Comparison of ENCODE assay signal across 9 mouse cellular contexts in the genomic region with DNA sequence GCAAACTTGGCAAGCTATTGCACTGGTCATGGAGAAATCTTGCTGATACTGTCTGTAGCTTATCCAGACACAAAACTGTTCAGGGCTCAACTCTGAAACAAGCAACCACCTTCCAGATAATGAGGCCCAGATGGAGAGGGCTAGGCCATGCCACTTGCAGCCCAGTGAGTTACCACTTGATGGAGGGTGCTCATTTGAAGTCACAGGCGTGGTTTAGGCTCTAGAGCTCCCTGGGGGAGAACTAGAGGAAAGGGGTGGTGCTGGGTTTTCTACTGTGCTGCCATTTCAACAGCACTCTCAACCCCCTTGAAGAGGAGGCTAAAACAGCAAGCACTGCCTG. TPM values are rescaled to one million over a fixed set of nuclear protein-coding genes. Genes with fewer than 3 reads are reported as not detected.
DNase-seq lines count a peak whose midpoint lies in the region; ATAC-seq and TF ChIP-seq lines count a peak whose summit lies in the region.
"Had no signal": no experiment of that assay in that cellular context is flagged by ENCODE, and none has a peak within 500 bp of the region (broad histone marks: within the 10 kb centered on the region; RNA-seq: fewer than 3 reads in every experiment).

No protein-coding gene starts in this region.

- peak overlapping the region; percentile 53 for H3K4me2 ChIP-seq in heart, embryonic 12.5 days
- H3K4me2 ChIP-seq in midbrain, embryonic 13.5 days (replicated peaks), result no peak overlapping the region
- H3K4me2 ChIP-seq in midbrain, postnatal 0 days (ENCODE audit: low read depth, low read length, poor library complexity, severe bottlenecking), result no peak overlapping the region
- H3K4me2 ChIP-seq in limb, embryonic 12.5 days, result peak overlapping the region; percentile 39
- H3K4me2 ChIP-seq in stomach, postnatal 0 days (replicated peaks; ENCODE audit: low read depth), result no peak overlapping the region

- 5% methylated on average over 1 of the region's 1 CpGs for WGBS in heart, embryonic 12.5 days
- 60% methylated on average over 1 of the region's 1 CpGs for WGBS in midbrain, embryonic 13.5 days
- 62% methylated on average over 1 of the region's 1 CpGs for WGBS in midbrain, postnatal 0 days
- 0% methylated on average over 1 of the region's 1 CpGs for WGBS in limb, embryonic 12.5 days
- 39% methylated on average over 1 of the region's 1 CpGs for WGBS in stomach, postnatal 0 days

- no peak for TF ChIP-seq EP300 in stomach, postnatal 0 days (optimal IDR thresholded peaks at IDR 0.05)

- H3K4me3 ChIP-seq in heart, embryonic 12.5 days, result no peak overlapping the region
- H3K4me3 ChIP-seq in midbrain, embryonic 13.5 days (replicated peaks), result no peak overlapping the region
- no peak overlapping the region for H3K4me3 ChIP-seq in midbrain, postnatal 0 days (ENCODE audit: low read depth, low read length)
- no peak overlapping the region for H3K4me3 ChIP-seq in limb, embryonic 12.5 days (replicated peaks)
- H3K4me3 ChIP-seq in stomach, postnatal 0 days (ENCODE audit: low read depth, low read length), result no peak overlapping the region

- peaks cover 33% of the 10 kb centered on the region for H3K36me3 ChIP-seq in heart, embryonic 12.5 days
- no peaks in the 10 kb centered on the region for H3K36me3 ChIP-seq in midbrain, embryonic 13.5 days
- no peaks in the 10 kb centered on the region for H3K36me3 ChIP-seq in midbrain, postnatal 0 days (ENCODE audit: insufficient read depth, low read length)
- H3K36me3 ChIP-seq in limb, embryonic 12.5 days, result peaks cover 26% of the 10 kb centered on the region; the same call in 1 of the 2 replicates
- no peaks in the 10 kb centered on the region for H3K36me3 ChIP-seq in stomach, postnatal 0 days (ENCODE audit: control insufficient read depth, insufficient read depth, low read length)

- intact Hi-C loops in heart, postnatal 36 days (cut with DNase I), result no loop called here
- intact Hi-C loops in left cerebral cortex, postnatal 25 days (cut with DNase I), result no loop called here

- TF ChIP-seq CTCF in midbrain, postnatal 0 days (IDR thresholded peaks at IDR 0.05), result no peak
- no peak for TF ChIP-seq CTCF in stomach, postnatal 0 days (IDR thresholded peaks at IDR 0.05; ENCODE audit: low read depth)

- peaks cover 94% of the 10 kb centered on the region for H3K4me1 ChIP-seq in heart, embryonic 12.5 days (replicated peaks)
- peaks cover 31% of the 10 kb centered on the region for H3K4me1 ChIP-seq in midbrain, embryonic 13.5 days (replicated peaks)
- H3K4me1 ChIP-seq in midbrain, postnatal 0 days (ENCODE audit: insufficient read depth, low read length), result no peaks in the 10 kb centered on the region
- peaks cover 86% of the 10 kb centered on the region for H3K4me1 ChIP-seq in limb, embryonic 12.5 days (replicated peaks)
- peaks cover 36% of the 10 kb centered on the region for H3K4me1 ChIP-seq in stomach, postnatal 0 days (replicated peaks; ENCODE audit: control insufficient read depth, insufficient read depth)

- peak; percentile 1; the same call in 1 of the 2 replicates for ATAC-seq in heart, embryonic 12.5 days (ENCODE audit: insufficient number of reproducible peaks, low FRiP score)
- ATAC-seq in midbrain, embryonic 13.5 days, result no peak
- ATAC-seq in midbrain, postnatal 0 days (ENCODE audit: low FRiP score), result no peak
- no peak for ATAC-seq in limb, embryonic 12.5 days (ENCODE audit: insufficient number of reproducible peaks, insufficient read depth, low FRiP score, low TSS enrichment, low read depth)
- no peak for ATAC-seq in stomach, postnatal 0 days (ENCODE audit: low FRiP score, low TSS enrichment)
- ATAC-seq: midbrain, embryonic 16.5 days had no signal

- no peaks in the 10 kb centered on the region for H3K27me3 ChIP-seq in heart, embryonic 12.5 days (replicated peaks)
- no peaks in the 10 kb centered on the region for H3K27me3 ChIP-seq in midbrain, embryonic 13.5 days
- no peaks in the 10 kb centered on the region for H3K27me3 ChIP-seq in midbrain, postnatal 0 days (ENCODE audit: insufficient read depth, low read length)
- no peaks in the 10 kb centered on the region for H3K27me3 ChIP-seq in limb, embryonic 12.5 days
- no peaks in the 10 kb centered on the region for H3K27me3 ChIP-seq in stomach, postnatal 0 days (ENCODE audit: control insufficient read depth, insufficient read depth, low read length)

- H3K9me3 ChIP-seq in heart, embryonic 12.5 days (replicated peaks), result no peaks in the 10 kb centered on the region
- H3K9me3 ChIP-seq in midbrain, embryonic 13.5 days, result no peaks in the 10 kb centered on the region
- H3K9me3 ChIP-seq in midbrain, postnatal 0 days (ENCODE audit: low read length), result no peaks in the 10 kb centered on the region
- H3K9me3 ChIP-seq in limb, embryonic 12.5 days, result no peaks in the 10 kb centered on the region
- H3K9me3 ChIP-seq in stomach, postnatal 0 days (ENCODE audit: control insufficient read depth, low read length), result no peaks in the 10 kb centered on the region

- DNase-seq in heart, postnatal 36 days, result no peak
- no peak for DNase-seq in midbrain, postnatal 0 days (ENCODE audit: low spot score)
- DNase-seq in stomach, postnatal 0 days (ENCODE audit: low spot score), result no peak
- no peak for DNase-seq in left cerebral cortex, postnatal 25 days (ENCODE audit: low spot score in 2 of 2)
- no peak for DNase-seq in thymus, postnatal 36 days

- H3K27ac ChIP-seq in heart, embryonic 12.5 days (ENCODE audit: poor library complexity, severe bottlenecking), result peak overlapping the region; percentile 99
- 0 out of 2 replicates have a peak overlapping the region, but pooled peaks have one; percentile 19 for H3K27ac ChIP-seq in midbrain, embryonic 13.5 days
- H3K27ac ChIP-seq in midbrain, postnatal 0 days (ENCODE audit: low read depth, low read length), result no peak overlapping the region
- peak overlapping the region; percentile 97 for H3K27ac ChIP-seq in limb, embryonic 12.5 days
- peak overlapping the region; percentile 83 for H3K27ac ChIP-seq in stomach, postnatal 0 days (replicated peaks)

- peak overlapping the region; percentile 69 for H3K9ac ChIP-seq in heart, embryonic 12.5 days
- H3K9ac ChIP-seq in midbrain, embryonic 13.5 days (replicated peaks), result no peak overlapping the region
- H3K9ac ChIP-seq in midbrain, postnatal 0 days (replicated peaks; ENCODE audit: low read length, poor library complexity, severe bottlenecking), result no peak overlapping the region
- H3K9ac ChIP-seq in limb, embryonic 12.5 days (replicated peaks), result peak overlapping the region; percentile 13; the same call in 1 of the 2 replicates
- no peak overlapping the region for H3K9ac ChIP-seq in stomach, postnatal 0 days (ENCODE audit: low read length)

RNA-seq across cellular contexts. Expression of gene Actn4, which starts 15.9 kb away (rescaled TPM):
- polyA plus RNA-seq in heart, embryonic 12.5 days (2016; fragmentation: Nextera tagmentation; extraction: Ambion mirVana), result 317 and 318 TPM in 2 replicates
- 10 to 100 TPM; 69.4 to 81.8 TPM for total RNA-seq in heart, postnatal 36 days (2021)
- polyA plus RNA-seq in midbrain, embryonic 13.5 days (2015; fragmentation: Nextera tagmentation; extraction: Ambion mirVana), result 120 and 132 TPM in 2 replicates
- 74.7 and 86.9 TPM in 2 replicates for total RNA-seq in midbrain, postnatal 0 days (2014; rRNA removed)
- 101 and 105 TPM in 2 replicates for polyA plus RNA-seq in midbrain, postnatal 0 days (2015; fragmentation: Nextera tagmentation; extraction: Ambion mirVana)
- polyA plus RNA-seq in limb, embryonic 12.5 days (2016; fragmentation: Nextera tagmentation; extraction: Ambion mirVana), result 269 and 283 TPM in 2 replicates
- 216 and 227 TPM in 2 replicates for polyA plus RNA-seq in stomach, postnatal 0 days (2015; fragmentation: Nextera tagmentation; extraction: Ambion mirVana)
- total RNA-seq in left cerebral cortex, postnatal 25 days (2021), result 100 to 1,000 TPM; 190 to 202 TPM

RNA-seq across cellular contexts. Expression of gene Eif3k, which starts 35.4 kb away (rescaled TPM):
- 254 and 255 TPM in 2 replicates for polyA plus RNA-seq in heart, embryonic 12.5 days (2016; fragmentation: Nextera tagmentation; extraction: Ambion mirVana)
- 100 to 1,000 TPM; 159 to 163 TPM for total RNA-seq in heart, postnatal 36 days (2021)
- 318 and 323 TPM in 2 replicates for polyA plus RNA-seq in midbrain, embryonic 13.5 days (2015; fragmentation: Nextera tagmentation; extraction: Ambion mirVana)
- total RNA-seq in midbrain, postnatal 0 days (2014; rRNA removed), result 405 and 482 TPM in 2 replicates
- 292 and 309 TPM in 2 replicates for polyA plus RNA-seq in midbrain, postnatal 0 days (2015; fragmentation: Nextera tagmentation; extraction: Ambion mirVana)
- 438 and 440 TPM in 2 replicates for polyA plus RNA-seq in limb, embryonic 12.5 days (2016; fragmentation: Nextera tagmentation; extraction: Ambion mirVana)
- polyA plus RNA-seq in stomach, postnatal 0 days (2015; fragmentation: Nextera tagmentation; extraction: Ambion mirVana), result 294 and 295 TPM in 2 replicates
- total RNA-seq in left cerebral cortex, postnatal 25 days (2021), result 100 to 1,000 TPM; 175 to 185 TPM

RNA-seq across cellular contexts. Expression of gene Map4k1, which starts 35.6 kb away (rescaled TPM):
- polyA plus RNA-seq in heart, embryonic 12.5 days (2016; fragmentation: Nextera tagmentation; extraction: Ambion mirVana), result 5.8 and 6.5 TPM in 2 replicates
- under 1 TPM; 0.61 to 0.81 TPM for total RNA-seq in heart, postnatal 36 days (2021)
- polyA plus RNA-seq in midbrain, embryonic 13.5 days (2015; fragmentation: Nextera tagmentation; extraction: Ambion mirVana), result 4.5 and 5.0 TPM in 2 replicates
- 5.6 and 17.4 TPM in 2 replicates for total RNA-seq in midbrain, postnatal 0 days (2014; rRNA removed)
- 18.2 and 21.0 TPM in 2 replicates for polyA plus RNA-seq in midbrain, postnatal 0 days (2015; fragmentation: Nextera tagmentation; extraction: Ambion mirVana)
- polyA plus RNA-seq in limb, embryonic 12.5 days (2016; fragmentation: Nextera tagmentation; extraction: Ambion mirVana), result 10.9 and 11.9 TPM in 2 replicates
- 3.0 and 3.6 TPM in 2 replicates for polyA plus RNA-seq in stomach, postnatal 0 days (2015; fragmentation: Nextera tagmentation; extraction: Ambion mirVana)
- 1 to 10 TPM; 1.7 to 1.8 TPM for total RNA-seq in left cerebral cortex, postnatal 25 days (2021)

Comparison
In these comparisons a context has a peak if more than half of its experiments do, and no peak if none do; other contexts are left out.
1. H3K4me2 ChIP-seq: peak in heart, embryonic 12.5 days (single experiment) and limb, embryonic 12.5 days (single experiment); none in midbrain, embryonic 13.5 days (single experiment), midbrain, postnatal 0 days (single experiment) and stomach, postnatal 0 days (single experiment).
2. H3K9ac ChIP-seq: peak in heart, embryonic 12.5 days (single experiment) and limb, embryonic 12.5 days (single experiment); none in midbrain, embryonic 13.5 days (single experiment), midbrain, postnatal 0 days (single experiment) and stomach, postnatal 0 days (single experiment).